Mouse (Mus musculus): Measurements from ENCODE around the gene Ralgapa2.

- no peak for TF ChIP-seq CTCF (IDR thresholded peaks at IDR 0.05; ENCODE audit: borderline replicate concordance, insufficient read depth, low read depth, low read length)
- no peak for TF ChIP-seq POLR2A (IDR thresholded peaks at IDR 0.05; ENCODE audit: borderline replicate concordance, insufficient read depth, low read length)
These were observed 253.2 kb downstream of the Ralgapa2 start for GRCm38 (mm10) chr2:146258736-146259469.

Measured in cerebellum, adult 2 months (tissue).